Mouse (Mus musculus): ENCODE measurements around the gene Uevld.
"Not testable (repeated sequence)": the region's sequence is repeated elsewhere in the genome, so short reads cannot be mapped to it uniquely, and the experiment has no call there.

Gene Uevld

GRCm38 (mm10) chr7:46957831-46958691 is at the start of gene Uevld:
Gene Uevld, minus strand, starts transcription at chr7:46958527.
- peak; percentile 57 to 93 for DNase-seq (ENCODE audit: low spot score in 2 of 2)

- DNase-seq (ENCODE audit: low spot score in 2 of 2), result no peak
Measured at GRCm38 (mm10) chr7:47007818-47008167, 49.5 kb upstream of the Uevld start.

GRCm38 (mm10) chr7:47007109-47007780 is 48.9 kb upstream of the Uevld start:
- peak in 1 of 2 experiments; percentile 21 for DNase-seq (ENCODE audit: low spot score in 2 of 2)

- DNase-seq (ENCODE audit: low spot score in 2 of 2), result no peak
Measured at GRCm38 (mm10) chr7:47003411-47004115, 45.2 kb upstream of the Uevld start.

GRCm38 (mm10) chr7:47001900-47002275 is 43.6 kb upstream of the Uevld start:
- DNase-seq (ENCODE audit: low spot score in 2 of 2), result no peak

- no peak for DNase-seq (ENCODE audit: low spot score in 2 of 2)
Measured at GRCm38 (mm10) chr7:47001125-47001899, 43.0 kb upstream of the Uevld start.

GRCm38 (mm10) chr7:47000644-47000983 is 42.3 kb upstream of the Uevld start:
- DNase-seq (ENCODE audit: low spot score in 2 of 2), result no peak

GRCm38 (mm10) chr7:46999983-47000643 is 41.8 kb upstream of the Uevld start:
- DNase-seq (ENCODE audit: low spot score in 2 of 2), result no peak

- no peak for DNase-seq (ENCODE audit: low spot score in 2 of 2)
Measured at GRCm38 (mm10) chr7:46998942-46999341, 40.6 kb upstream of the Uevld start.

- no peak for DNase-seq (ENCODE audit: low spot score in 2 of 2)
Measured at GRCm38 (mm10) chr7:46997644-46998395, 39.5 kb upstream of the Uevld start.

- no peak for DNase-seq (ENCODE audit: low spot score in 2 of 2)
Measured at GRCm38 (mm10) chr7:46997008-46997407, 38.7 kb upstream of the Uevld start.

GRCm38 (mm10) chr7:46995558-46995957 is 37.2 kb upstream of the Uevld start:
- no peak for DNase-seq (ENCODE audit: low spot score in 2 of 2)

GRCm38 (mm10) chr7:46993079-46993478 is 34.8 kb upstream of the Uevld start:
- no peak for DNase-seq (ENCODE audit: low spot score in 2 of 2)

- not testable (repeated sequence) for DNase-seq (ENCODE audit: low spot score in 2 of 2)
Measured at GRCm38 (mm10) chr7:46989387-46989786, 31.1 kb upstream of the Uevld start.

- no peak for DNase-seq (ENCODE audit: low spot score in 2 of 2)
Measured at GRCm38 (mm10) chr7:46987073-46987472, 28.7 kb upstream of the Uevld start.

GRCm38 (mm10) chr7:46986646-46987045 is 28.3 kb upstream of the Uevld start:
- DNase-seq (ENCODE audit: low spot score in 2 of 2), result no peak

GRCm38 (mm10) chr7:46985718-46986505 is 27.6 kb upstream of the Uevld start:
- no peak for DNase-seq (ENCODE audit: low spot score in 2 of 2)

- no peak for DNase-seq (ENCODE audit: low spot score in 2 of 2)
Measured at GRCm38 (mm10) chr7:46983280-46983679, 25.0 kb upstream of the Uevld start, which contains the start of gene Gm9999. Gene Gm9999, plus strand, starts transcription at chr7:46983580.

GRCm38 (mm10) chr7:46975456-46975855 is 17.1 kb upstream of the Uevld start:
- no peak for DNase-seq (ENCODE audit: low spot score in 2 of 2)

GRCm38 (mm10) chr7:46974648-46975047 is 16.3 kb upstream of the Uevld start:
- no peak for DNase-seq (ENCODE audit: low spot score in 2 of 2)

All from left cerebral cortex, adult 9 months (tissue).